In genomic region chr15:84072226-84072625, GRCm38 (mm10) we compare ENCODE assay signal across 9 mouse cellular contexts. TPM values are rescaled to one million over a fixed set of nuclear protein-coding genes. Genes with fewer than 3 reads are reported as not detected.
DNase-seq lines count a peak whose midpoint lies in the region; ATAC-seq lines count a peak whose summit lies in the region.
"Had no signal": no experiment of that assay in that cellular context is flagged by ENCODE, and none has a peak within 500 bp of the region (broad histone marks: within the 10 kb centered on the region; RNA-seq: fewer than 3 reads in every experiment).

No protein-coding gene starts in this region.

- H3K4me1 ChIP-seq in neural tube, embryonic 15.5 days: peaks cover 34% of the 10 kb centered on the region

- no peak overlapping the region for H3K27ac ChIP-seq in neural tube, embryonic 15.5 days (replicated peaks)
- H3K27ac ChIP-seq: heart, embryonic 13.5 days had no signal

- H3K36me3 ChIP-seq in neural tube, embryonic 15.5 days: peaks cover 3% of the 10 kb centered on the region; the same call in 1 of the 2 replicates
- H3K36me3 ChIP-seq: heart, embryonic 13.5 days had no signal

- no peak overlapping the region for H3K4me2 ChIP-seq in neural tube, embryonic 15.5 days
- H3K4me2 ChIP-seq: heart, embryonic 13.5 days had no signal

- 24% methylated on average over 7 of the region's 7 CpGs for WGBS in neural tube, embryonic 15.5 days

- DNase-seq in neural tube, embryonic 10.5 days (ENCODE audit: extremely low spot score, low spot score): peak; percentile 71
- peak; percentile 16 for DNase-seq in adrenal gland, adult 2 months
- DNase-seq in embryo, embryonic 10 days (ENCODE audit: low spot score): peak; percentile 87
- DNase-seq in left cerebral cortex, adult 8-10 months (ENCODE audit: low spot score in 2 of 2): peak; percentile 75 to 88
- DNase-seq in retina, embryonic 14.5 days (ENCODE audit: low spot score): peak; percentile 87

- ATAC-seq in neural tube, embryonic 15.5 days (ENCODE audit: low FRiP score): no peak
- ATAC-seq in hematopoietic stem cell, adult 5-6 weeks (replicated peaks in 1 of 2; ENCODE audit: insufficient read depth in 1 of 2, low FRiP score in 2 of 2, low TSS enrichment in 1 of 2, low read depth in 1 of 2, poor library complexity in 2 of 2, severe bottlenecking in 2 of 2): peak; percentile 57 to 71; a peak in 2 of 4 replicates
- no peak for ATAC-seq in erythroid progenitor cell, adult 5-6 weeks (replicated peaks; ENCODE audit: low FRiP score, poor library complexity, severe bottlenecking)

- H3K27me3 ChIP-seq in neural tube, embryonic 15.5 days (replicated peaks): peaks cover 31% of the 10 kb centered on the region

- no peak overlapping the region for H3K4me3 ChIP-seq in neural tube, embryonic 15.5 days (replicated peaks)
- H3K4me3 ChIP-seq: heart, embryonic 13.5 days had no signal

- H3K9me3 ChIP-seq in neural tube, embryonic 15.5 days (replicated peaks): no peaks in the 10 kb centered on the region
- H3K9me3 ChIP-seq: heart, embryonic 13.5 days had no signal

- no peak overlapping the region for H3K9ac ChIP-seq in neural tube, embryonic 15.5 days (replicated peaks)
- H3K9ac ChIP-seq: heart, embryonic 13.5 days had no signal

RNA-seq across cellular contexts. Expression of gene Efcab6, which starts 7.0 kb away (rescaled TPM):
- polyA plus RNA-seq in neural tube, embryonic 15.5 days (2015; fragmentation: Nextera tagmentation; extraction: Ambion mirVana): 0.82 TPM in 2 replicates
- under 1 TPM in 1 of 2 experiments, not detected in 1; 0.21 TPM for total RNA-seq in adrenal gland, adult 2 months (2021)
- polyA plus RNA-seq in adrenal gland, adult 2 months (2012; rRNA removed): not detected in 2 replicates
- not detected in 2 replicates for total RNA-seq in hematopoietic stem cell, adult 5-6 weeks (2017)
- 10 to 100 TPM in 3 of 4 experiments, 1 to 10 TPM in 1; 9.2 to 16.2 (median 14.2) TPM for total RNA-seq in left cerebral cortex, adult 8-10 months (2022)
- not detected in 2 replicates for total RNA-seq in erythroid progenitor cell, adult 5-6 weeks (2015; ENCODE audit: low replicate concordance)
- total RNA-seq in erythroid progenitor cell, adult 5-6 weeks (2017; ENCODE audit: low replicate concordance): not detected in 2 replicates
- polyA plus RNA-seq: heart, embryonic 13.5 days had no signal

RNA-seq across cellular contexts. Expression of gene Sult4a1, which starts 33.3 kb away (rescaled TPM):
- polyA plus RNA-seq in neural tube, embryonic 15.5 days (2015; fragmentation: Nextera tagmentation; extraction: Ambion mirVana): 130 and 150 TPM in 2 replicates
- 1 to 10 TPM; 4.6 to 5.2 TPM for total RNA-seq in adrenal gland, adult 2 months (2021)
- 4.5 and 6.6 TPM in 2 replicates for polyA plus RNA-seq in adrenal gland, adult 2 months (2012; rRNA removed)
- not detected in 2 replicates for total RNA-seq in hematopoietic stem cell, adult 5-6 weeks (2017)
- 100 to 1,000 TPM; 393 to 440 (median 417) TPM for total RNA-seq in left cerebral cortex, adult 8-10 months (2022)
- not detected in 2 replicates for total RNA-seq in erythroid progenitor cell, adult 5-6 weeks (2015; ENCODE audit: low replicate concordance)
- total RNA-seq in erythroid progenitor cell, adult 5-6 weeks (2017; ENCODE audit: low replicate concordance): not detected in 2 replicates

RNA-seq across cellular contexts. Expression of gene Pnpla5, which starts 50.7 kb away (rescaled TPM):
- polyA plus RNA-seq in neural tube, embryonic 15.5 days (2015; fragmentation: Nextera tagmentation; extraction: Ambion mirVana): not detected in 2 replicates
- total RNA-seq in adrenal gland, adult 2 months (2021): under 1 TPM in 1 of 2 experiments, not detected in 1; 0.12 TPM
- polyA plus RNA-seq in adrenal gland, adult 2 months (2012; rRNA removed): 0.06 and 0.19 TPM in 2 replicates
- not detected in 2 replicates for total RNA-seq in hematopoietic stem cell, adult 5-6 weeks (2017)
- total RNA-seq in left cerebral cortex, adult 8-10 months (2022): not detected
- not detected in 2 replicates for total RNA-seq in erythroid progenitor cell, adult 5-6 weeks (2015; ENCODE audit: low replicate concordance)
- not detected in 2 replicates for total RNA-seq in erythroid progenitor cell, adult 5-6 weeks (2017; ENCODE audit: low replicate concordance)
- polyA plus RNA-seq: heart, embryonic 13.5 days had no signal

Comparison
In these comparisons a context has a peak if more than half of its experiments do, and no peak if none do; other contexts are left out.
1. DNase-seq: peak in every context shown above with its lines; median percentile 87 in embryo, embryonic 10 days; 87 in retina, embryonic 14.5 days; 82 in left cerebral cortex, adult 8-10 months; 71 in neural tube, embryonic 10.5 days; 16 in adrenal gland, adult 2 months.
2. ATAC-seq: peak in hematopoietic stem cell, adult 5-6 weeks (2 of 2); none in neural tube, embryonic 15.5 days (single experiment) and erythroid progenitor cell, adult 5-6 weeks (single experiment).
3. RNA of gene Efcab6, which starts 7.0 kb away (total RNA-seq): 9.2 to 16.2 TPM in left cerebral cortex, adult 8-10 months; 0.21 TPM in adrenal gland, adult 2 months, not detected in hematopoietic stem cell, adult 5-6 weeks and not detected in erythroid progenitor cell, adult 5-6 weeks; every median in the first group is over 4 times any median in the second.
4. RNA of gene Sult4a1, which starts 33.3 kb away (total RNA-seq): 393 to 440 TPM in left cerebral cortex, adult 8-10 months; 4.6 to 5.2 TPM in adrenal gland, adult 2 months, not detected in hematopoietic stem cell, adult 5-6 weeks and not detected in erythroid progenitor cell, adult 5-6 weeks; every median in the first group is over 10 times any median in the second.